Mouse (Mus musculus): ENCODE results near the gene Lmln.
"Not testable (repeated sequence)": the region's sequence is repeated elsewhere in the genome, so short reads cannot be mapped to it uniquely, and the experiment has no call there.

Gene Lmln

DNA sequence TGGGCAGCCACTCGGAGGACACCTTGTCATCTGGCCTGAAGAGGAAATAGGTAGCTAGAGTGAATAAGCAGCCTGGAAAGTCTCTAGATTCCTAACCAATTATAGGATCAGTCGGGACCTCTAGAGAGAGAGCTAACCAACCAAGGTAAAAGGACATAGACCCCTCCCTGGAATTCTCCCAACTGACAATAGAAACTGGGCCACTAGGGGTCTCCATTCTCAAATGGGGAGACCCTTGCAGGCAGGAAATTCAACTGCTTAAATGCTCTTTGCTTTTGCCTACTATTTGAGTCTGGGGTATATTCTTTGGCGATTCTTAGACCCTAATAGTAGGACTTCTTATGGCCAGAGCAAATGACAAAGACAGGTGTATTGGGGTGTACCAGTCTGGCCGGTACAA, 72.8 kb downstream of the Lmln start:
- peak; percentile 66 for DNase-seq (ENCODE audit: low read depth, low spot score)

- not testable (repeated sequence) for DNase-seq (ENCODE audit: low read depth, low spot score)
Observed at GRCm38 (mm10) chr16:33139061-33139460, 76.7 kb downstream of the Lmln start.

- peak; percentile 90 for DNase-seq (ENCODE audit: low read depth, low spot score)
Observed at GRCm38 (mm10) chr16:33141758-33142280, 79.5 kb downstream of the Lmln start.

- peak; percentile 51 for DNase-seq (ENCODE audit: low read depth, low spot score)
Observed at GRCm38 (mm10) chr16:33143452-33143851, 81.1 kb downstream of the Lmln start.

DNA sequence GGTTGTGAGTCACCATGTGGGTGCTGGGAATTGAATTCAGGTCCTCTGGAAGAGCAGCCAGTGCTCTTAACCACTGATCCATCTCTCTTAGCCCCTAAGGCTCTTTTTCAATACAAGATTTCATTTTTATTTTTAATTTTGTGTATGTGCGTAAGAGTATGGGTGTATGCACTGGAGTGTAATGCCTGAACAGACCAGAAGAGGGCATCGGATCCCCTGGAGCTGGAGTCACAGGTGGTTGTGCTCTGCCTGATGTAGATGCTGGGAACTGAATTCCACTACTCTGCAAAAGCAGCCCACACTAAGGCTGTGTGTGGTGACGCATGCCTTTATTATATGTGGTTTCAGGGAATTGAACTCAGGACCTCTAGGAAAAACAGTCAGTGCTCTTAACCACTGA, 83.9 kb downstream of the Lmln start:
- peak; percentile 57 for DNase-seq (ENCODE audit: low read depth, low spot score)

- DNase-seq (ENCODE audit: low read depth, low spot score), result no peak
Observed at GRCm38 (mm10) chr16:33148135-33148534, 85.8 kb downstream of the Lmln start.

GRCm38 (mm10) chr16:33150875-33151274, 88.6 kb downstream of the Lmln start:
- DNase-seq (ENCODE audit: low read depth, low spot score), result not testable (repeated sequence)

DNA sequence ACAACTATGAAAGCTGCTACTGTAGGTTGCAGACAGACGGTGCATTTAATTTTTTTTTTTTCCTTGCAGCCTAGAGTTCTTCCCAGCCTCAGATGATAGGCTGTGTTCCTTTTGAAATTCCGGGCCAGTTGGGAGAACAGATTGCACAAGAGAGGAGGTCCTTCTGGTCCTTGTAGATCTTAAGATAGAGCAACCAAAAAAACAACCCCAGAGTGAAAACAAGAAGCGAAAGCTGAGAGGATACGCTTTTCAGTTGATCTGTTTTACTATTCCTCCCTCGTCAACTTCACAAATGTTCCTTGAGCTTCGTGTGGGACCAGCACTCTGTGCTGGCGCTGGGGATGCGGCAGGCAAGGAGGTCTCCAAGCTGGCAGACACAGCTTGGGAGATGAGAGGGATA, 89.2 kb downstream of the Lmln start:
- DNase-seq (ENCODE audit: low read depth, low spot score), result no peak

DNA sequence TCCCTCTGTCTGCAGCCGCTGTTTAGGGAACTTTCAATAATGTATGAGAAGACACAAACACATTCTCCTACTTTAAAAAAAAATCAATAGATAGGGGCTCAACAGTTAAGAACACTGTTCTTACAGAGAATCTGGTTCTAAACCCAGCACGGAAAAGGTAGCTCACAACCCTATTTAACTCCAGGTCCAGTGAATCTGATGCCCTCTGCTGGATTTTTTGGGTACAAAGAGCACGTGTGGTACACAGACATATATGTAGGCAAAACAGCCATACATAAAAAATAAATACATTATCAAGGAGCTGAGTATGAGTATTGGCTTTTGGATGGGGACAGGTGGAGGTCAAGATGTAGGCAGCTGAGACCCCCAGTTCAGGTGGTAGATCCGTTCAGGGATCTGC, 92.7 kb downstream of the Lmln start:
- peak; percentile 64 for DNase-seq (ENCODE audit: low read depth, low spot score)

DNA sequence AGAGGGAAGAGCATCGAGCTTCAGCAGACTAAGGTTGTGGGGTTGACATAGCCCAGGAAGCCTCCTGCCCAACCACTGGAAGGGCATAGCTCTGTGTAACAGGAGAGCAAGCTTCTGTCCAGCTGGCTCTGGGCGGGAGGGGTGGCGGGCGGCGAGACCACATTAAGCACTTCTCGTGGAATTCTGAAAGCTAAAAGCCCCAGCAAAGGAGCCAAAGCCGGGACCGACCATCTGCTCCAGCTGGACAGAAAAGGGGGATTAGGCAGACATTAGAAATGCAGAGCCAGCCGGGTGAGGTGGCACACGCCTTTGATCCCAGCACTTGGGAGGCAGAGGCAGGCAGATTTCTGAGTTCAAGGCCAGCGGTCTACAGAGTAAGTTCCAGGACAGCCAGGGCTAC, 95.7 kb downstream of the Lmln start:
- DNase-seq (ENCODE audit: low read depth, low spot score), result no peak

GRCm38 (mm10) chr16:33158590-33159071, 96.3 kb downstream of the Lmln start:
- no peak for DNase-seq (ENCODE audit: low read depth, low spot score)

- no peak for DNase-seq (ENCODE audit: low read depth, low spot score)
Observed at GRCm38 (mm10) chr16:33159363-33159762, 97.0 kb downstream of the Lmln start.

- no peak for DNase-seq (ENCODE audit: low read depth, low spot score)
Observed at GRCm38 (mm10) chr16:33163330-33164090, 101.2 kb downstream of the Lmln start.

- DNase-seq (ENCODE audit: low read depth, low spot score), result peak; percentile 88
Observed at GRCm38 (mm10) chr16:33166284-33166683, 104.0 kb downstream of the Lmln start.

DNA sequence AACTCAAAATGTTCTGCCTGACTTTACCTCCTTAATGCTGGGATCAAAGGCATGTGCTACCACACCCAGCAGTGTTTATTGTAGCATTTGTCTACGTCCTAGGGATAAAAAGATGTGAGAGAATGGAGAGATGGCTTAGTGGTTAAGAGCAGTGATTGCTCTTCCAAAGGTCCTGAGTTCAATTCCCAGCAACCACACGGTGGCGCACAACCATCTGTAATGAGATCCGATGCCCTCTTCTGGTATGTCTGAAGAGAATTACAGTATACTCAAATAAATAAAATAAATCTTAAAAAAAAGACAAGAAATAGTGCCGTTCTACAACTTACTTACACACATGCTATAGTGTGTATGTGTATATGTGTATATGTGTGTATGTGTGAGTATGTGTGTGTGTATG, 105.2 kb downstream of the Lmln start:
- peak; percentile 49 for DNase-seq (ENCODE audit: low read depth, low spot score)

DNA sequence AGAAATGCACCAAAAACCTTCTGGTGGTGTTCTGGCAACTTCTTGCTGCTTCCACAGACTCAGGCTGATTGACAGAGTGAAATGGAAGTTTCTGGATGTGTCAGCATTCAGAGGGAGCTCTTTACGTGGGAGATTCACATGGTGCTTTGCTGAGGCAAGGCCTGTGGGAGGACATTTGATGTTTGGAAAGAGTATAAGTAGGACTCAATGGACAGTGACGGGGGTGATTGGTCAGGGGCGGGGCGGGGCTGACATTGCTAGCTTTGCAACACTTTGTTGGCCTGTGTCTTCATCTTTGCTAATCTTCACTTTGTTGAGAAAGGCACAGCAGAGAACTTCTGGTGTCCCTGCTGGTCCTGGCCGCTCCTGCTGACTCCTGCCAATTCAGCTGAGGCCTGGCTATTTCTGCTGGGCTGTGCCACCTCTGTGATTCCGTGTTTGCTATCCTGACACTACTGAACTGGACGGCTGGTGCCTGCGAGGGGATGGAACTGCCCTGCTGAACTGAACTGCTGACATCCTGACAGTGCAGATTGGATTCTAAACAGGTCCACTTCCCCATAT, 107.2 kb downstream of the Lmln start:
- no peak for DNase-seq (ENCODE audit: low read depth, low spot score)

DNA sequence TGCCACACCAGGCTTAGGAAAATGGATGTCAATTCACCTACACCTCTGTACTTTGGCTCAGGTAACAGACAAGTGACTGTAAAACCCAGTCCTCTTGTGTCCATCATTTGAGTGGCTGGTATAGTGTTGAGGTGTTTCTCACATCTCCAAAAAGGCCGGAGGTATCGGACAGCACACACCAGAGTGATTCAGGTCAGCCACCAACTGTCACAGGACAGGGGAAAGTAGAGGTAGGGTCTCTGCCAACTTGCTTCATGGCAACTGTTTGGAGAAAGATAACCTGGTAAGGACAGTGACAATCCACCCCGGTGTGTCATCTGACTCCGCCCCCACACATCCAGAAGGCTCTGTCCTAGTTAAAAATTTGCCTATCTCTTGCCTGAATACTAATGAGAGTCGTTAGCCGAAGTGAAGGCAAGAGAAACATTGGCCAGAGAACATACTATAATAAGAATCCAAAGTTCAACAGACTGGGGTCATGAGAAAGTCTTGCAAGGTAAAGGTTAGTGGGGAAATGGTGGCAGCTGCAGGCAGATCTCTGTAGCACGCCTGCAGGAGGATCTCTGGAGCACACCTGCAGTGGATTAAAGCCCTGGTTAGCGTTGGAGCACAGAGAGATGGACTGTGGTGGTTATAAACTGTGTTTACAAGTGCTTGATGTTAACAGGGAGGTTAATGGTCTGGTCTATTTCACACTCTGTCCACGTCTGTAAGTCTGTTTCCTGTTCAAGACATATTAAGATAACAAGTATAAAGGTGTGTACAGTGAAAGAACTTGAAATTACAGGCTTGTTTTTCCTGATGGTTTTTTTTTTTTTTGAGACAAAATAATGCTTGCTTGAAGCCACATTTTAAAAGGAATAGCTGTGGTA, 108.6 kb downstream of the Lmln start:
- no peak for DNase-seq (ENCODE audit: low read depth, low spot score)

GRCm38 (mm10) chr16:33171800-33172199, 109.5 kb downstream of the Lmln start:
- DNase-seq (ENCODE audit: low read depth, low spot score), result no peak

DNA sequence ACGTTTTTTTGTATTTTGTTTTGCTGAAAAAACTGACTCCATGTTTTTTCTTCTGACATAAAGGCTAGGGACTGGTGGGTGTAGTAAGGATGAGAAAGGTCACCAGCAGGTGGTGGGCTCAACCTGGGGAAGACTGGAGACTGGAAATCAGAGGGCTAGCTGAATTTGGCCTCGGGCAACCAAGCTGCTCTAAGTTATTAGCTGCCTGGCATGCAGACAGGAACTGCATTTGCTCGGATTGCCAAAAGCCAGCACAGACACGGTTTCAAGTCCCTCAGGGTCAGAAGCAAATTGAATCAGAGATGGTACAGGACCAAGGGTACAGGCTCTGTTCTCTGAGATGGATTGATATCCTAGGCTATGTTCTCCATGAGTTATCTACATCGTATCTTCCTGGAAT, 110.8 kb downstream of the Lmln start:
- DNase-seq (ENCODE audit: low read depth, low spot score), result no peak

DNA sequence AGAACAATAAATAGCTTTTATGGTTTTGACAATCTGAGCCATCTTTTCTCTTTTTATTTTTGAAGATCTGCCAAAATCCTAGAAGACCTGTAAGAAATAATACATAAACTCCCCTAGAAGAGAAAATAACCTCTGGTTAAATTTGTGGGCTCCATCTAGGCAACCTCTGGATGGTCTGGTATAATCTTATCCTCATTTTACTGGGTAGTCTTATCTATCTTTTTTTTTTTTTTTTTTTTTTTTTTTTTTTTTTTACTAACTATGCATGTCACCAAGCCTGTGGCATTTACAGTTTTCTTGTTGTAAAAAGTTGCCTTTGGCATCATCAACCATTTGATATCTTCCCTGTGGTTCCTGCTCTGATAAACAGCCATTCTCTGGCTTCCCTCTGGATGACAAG, 112.4 kb downstream of the Lmln start:
- DNase-seq (ENCODE audit: low read depth, low spot score), result no peak

- not testable (repeated sequence) for DNase-seq (ENCODE audit: low read depth, low spot score)
Observed at GRCm38 (mm10) chr16:33176831-33177230, 114.5 kb downstream of the Lmln start.

Measured in R1 (cell line).